Mouse (Mus musculus) liver, postnatal 0 days (tissue): ENCODE data around the gene Ankrd31.

Source experiments
- CTCF ChIP-seq: sonication (generic); IDR thresholded peaks from 2 replicates; pipeline ENCODE4 v1.5.1; 2016; ENCODE audit warnings: antibody characterized with exemption, low read depth
- EP300 ChIP-seq: IDR thresholded peaks from 2 replicates; pipeline ENCODE4 v1.6.1; 2016; ENCODE audit warnings: antibody characterized with exemption, low read depth, mild to moderate bottlenecking

DNA sequence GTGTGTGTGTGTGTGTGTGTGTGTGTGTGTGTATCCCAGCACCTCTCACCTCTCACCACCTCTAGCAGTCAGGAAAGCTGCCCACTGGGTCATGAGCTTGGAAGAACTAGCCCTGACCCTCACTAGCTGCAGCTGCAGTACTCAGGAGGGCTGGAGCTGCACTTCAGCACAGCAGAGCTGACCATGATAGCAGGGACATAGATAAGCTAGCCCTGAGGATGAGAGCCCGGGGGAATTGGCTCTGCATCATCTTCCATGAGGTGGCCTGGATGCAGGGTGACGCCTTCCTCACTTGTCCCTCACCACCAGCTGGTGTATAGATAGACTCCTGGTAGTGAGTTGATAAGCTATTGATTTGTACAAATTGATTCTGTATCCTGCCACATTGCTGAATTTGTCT lies 28.1 kb upstream of the Ankrd31 start:
- TF ChIP-seq CTCF (no peak), EP300 (no peak)
